Mouse (Mus musculus): ENCODE results near the gene Olfr1420. TPM values are rescaled to one million over a fixed set of nuclear protein-coding genes. Genes with fewer than 3 reads are reported as not detected.

The Olfr1420 gene
- polyA plus RNA-seq (2014; fragmentation: Nextera tagmentation; extraction: Ambion mirVana): 0.05 TPM in 1 of 2 replicates, not detected in the other

- Histone ChIP-seq H3K4me1 (ENCODE audit: insufficient read depth) (no peaks in the 10 kb centered on the region), H3K9ac (no peak within 1 kb of the TSS)
- TF ChIP-seq CTCF (IDR thresholded peaks at IDR 0.05; ENCODE audit: low read depth): no peak
Observed at GRCm38 (mm10) chr19:11886265-11886664, at the start of gene Olfr1420. TSS of gene Olfr1420 (plus strand) at chr19:11886565.

GRCm38 (mm10) chr19:11839119-11839518 lies 47.2 kb upstream of the Olfr1420 start, which contains the start of gene Olfr1417:
TSS of gene Olfr1417 (minus strand) at chr19:11839219.
- Histone ChIP-seq H3K27me3 (ENCODE audit: insufficient read depth, low read length) (no peaks in the 10 kb centered on the region), H3K36me3 (ENCODE audit: insufficient read depth) (no peaks in the 10 kb centered on the region), H3K4me1 (ENCODE audit: insufficient read depth) (no peaks in the 10 kb centered on the region), H3K4me2 (no peak within 1 kb of the TSS), H3K4me3 (ENCODE audit: low read depth, low read length) (no peak within 1 kb of the TSS), H3K27ac (ENCODE audit: low read depth) (no peak within 1 kb of the TSS), H3K9me3 (ENCODE audit: low read depth, low read length) (no peaks in the 10 kb centered on the region), H3K9ac (no peak within 1 kb of the TSS)
- ATAC-seq (ENCODE audit: insufficient read depth) (no peak), DNase-seq (no peak)
- no peak for TF ChIP-seq CTCF (IDR thresholded peaks at IDR 0.05; ENCODE audit: low read depth)
- 83% methylated on average over 4 of the region's 4 CpGs for WGBS

More at GRCm38 (mm10) chr19:11886265-11886664, at the start of gene Olfr1420:
- H3K27ac ChIP-seq (ENCODE audit: low read depth): no peak within 1 kb of the TSS
- no peaks in the 10 kb centered on the region for H3K36me3 ChIP-seq (ENCODE audit: insufficient read depth)
- DNase-seq (no peak), ATAC-seq (ENCODE audit: insufficient read depth) (no peak)
- WGBS: 31% methylated on average over 1 of the region's 1 CpGs
- H3K4me3 ChIP-seq (ENCODE audit: low read depth, low read length): no peak within 1 kb of the TSS
- no peaks in the 10 kb centered on the region for H3K27me3 ChIP-seq (ENCODE audit: insufficient read depth, low read length)
- no peaks in the 10 kb centered on the region for H3K9me3 ChIP-seq (ENCODE audit: low read depth, low read length)
- H3K4me2 ChIP-seq: no peak within 1 kb of the TSS

- TF ChIP-seq CTCF (IDR thresholded peaks at IDR 0.05; ENCODE audit: low read depth): no peak
- ATAC-seq (ENCODE audit: insufficient read depth): no peak
- 75% methylated on average over 4 of the region's 4 CpGs for WGBS
Observed at GRCm38 (mm10) chr19:11846333-11846732, 40.0 kb upstream of the Olfr1420 start.

DNA sequence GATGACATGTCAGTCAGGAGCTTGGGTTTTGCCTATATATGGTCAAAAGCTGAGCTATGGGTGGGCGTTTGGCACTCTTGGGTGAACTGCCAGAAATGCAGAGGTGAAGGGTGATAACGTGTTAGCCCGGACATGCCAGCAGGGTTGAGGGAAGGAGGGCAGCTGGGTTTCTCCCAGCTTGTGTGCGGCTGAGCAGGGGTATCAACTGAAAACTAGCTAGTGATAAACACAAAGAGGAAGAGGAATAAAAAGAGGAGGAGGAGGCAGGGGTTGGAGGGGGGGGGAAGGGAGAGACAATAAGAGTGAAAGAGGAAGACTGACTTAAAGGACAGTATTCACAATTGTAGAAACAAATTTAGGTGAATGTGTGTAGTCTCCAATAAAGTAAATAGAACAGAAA lies 33.7 kb upstream of the Olfr1420 start:
- DNase-seq (no peak), ATAC-seq (ENCODE audit: insufficient read depth) (no peak)
- TF ChIP-seq CTCF (IDR thresholded peaks at IDR 0.05; ENCODE audit: low read depth): no peak
- no peak overlapping the region for H3K9ac ChIP-seq
- no peaks in the 10 kb centered on the region for H3K9me3 ChIP-seq (ENCODE audit: low read depth, low read length)
- no peaks in the 10 kb centered on the region for H3K36me3 ChIP-seq (ENCODE audit: insufficient read depth)
- no peaks in the 10 kb centered on the region for H3K27me3 ChIP-seq (ENCODE audit: insufficient read depth, low read length)
- no peak overlapping the region for H3K4me2 ChIP-seq
- H3K27ac ChIP-seq (ENCODE audit: low read depth): no peak overlapping the region
- WGBS: 41% methylated on average over 4 of the region's 4 CpGs
- H3K4me3 ChIP-seq (ENCODE audit: low read depth, low read length): no peak overlapping the region
- H3K4me1 ChIP-seq (ENCODE audit: insufficient read depth): no peaks in the 10 kb centered on the region

More at GRCm38 (mm10) chr19:11846333-11846732, 40.0 kb upstream of the Olfr1420 start:
- Histone ChIP-seq H3K36me3 (ENCODE audit: insufficient read depth) (no peaks in the 10 kb centered on the region), H3K27me3 (ENCODE audit: insufficient read depth, low read length) (no peaks in the 10 kb centered on the region), H3K9me3 (ENCODE audit: low read depth, low read length) (no peaks in the 10 kb centered on the region), H3K4me3 (ENCODE audit: low read depth, low read length) (no peak overlapping the region), H3K4me2 (no peak overlapping the region), H3K4me1 (ENCODE audit: insufficient read depth) (no peaks in the 10 kb centered on the region), H3K27ac (ENCODE audit: low read depth) (no peak overlapping the region), H3K9ac (no peak overlapping the region)
- no peak for DNase-seq

GRCm38 (mm10) chr19:11854821-11855220 lies 31.5 kb upstream of the Olfr1420 start:
- ATAC-seq (ENCODE audit: insufficient read depth): no peak
- no peak overlapping the region for H3K27ac ChIP-seq (ENCODE audit: low read depth)
- no peak for DNase-seq
- no peak for TF ChIP-seq CTCF (IDR thresholded peaks at IDR 0.05; ENCODE audit: low read depth)
- H3K9ac ChIP-seq: no peak overlapping the region
- 83% methylated on average over 2 of the region's 2 CpGs for WGBS
- H3K4me1 ChIP-seq (ENCODE audit: insufficient read depth): no peaks in the 10 kb centered on the region
- H3K4me3 ChIP-seq (ENCODE audit: low read depth, low read length): no peak overlapping the region
- no peaks in the 10 kb centered on the region for H3K9me3 ChIP-seq (ENCODE audit: low read depth, low read length)
- no peak overlapping the region for H3K4me2 ChIP-seq
- H3K36me3 ChIP-seq (ENCODE audit: insufficient read depth): no peaks in the 10 kb centered on the region
- H3K27me3 ChIP-seq (ENCODE audit: insufficient read depth, low read length): no peaks in the 10 kb centered on the region

- H3K27me3 ChIP-seq (ENCODE audit: insufficient read depth, low read length): no peaks in the 10 kb centered on the region
- no peak for TF ChIP-seq CTCF (IDR thresholded peaks at IDR 0.05; ENCODE audit: low read depth)
- WGBS: 70% methylated on average over 6 of the region's 6 CpGs
- no peak overlapping the region for H3K4me2 ChIP-seq
- no peaks in the 10 kb centered on the region for H3K4me1 ChIP-seq (ENCODE audit: insufficient read depth)
- H3K4me3 ChIP-seq (ENCODE audit: low read depth, low read length): no peak overlapping the region
- DNase-seq: no peak
- H3K27ac ChIP-seq (ENCODE audit: low read depth): no peak overlapping the region
- ATAC-seq (ENCODE audit: insufficient read depth): no peak
- no peaks in the 10 kb centered on the region for H3K9me3 ChIP-seq (ENCODE audit: low read depth, low read length)
- no peaks in the 10 kb centered on the region for H3K36me3 ChIP-seq (ENCODE audit: insufficient read depth)
- H3K9ac ChIP-seq: no peak overlapping the region
Observed at GRCm38 (mm10) chr19:11856506-11856905, 29.9 kb upstream of the Olfr1420 start.

GRCm38 (mm10) chr19:11860966-11861365 lies 25.4 kb upstream of the Olfr1420 start, which contains the start of gene Olfr1418:
TSS of gene Olfr1418 (minus strand) at chr19:11861066.
- no peak within 1 kb of the TSS for H3K9ac ChIP-seq
- WGBS: 89% methylated on average over 1 of the region's 1 CpGs
- H3K36me3 ChIP-seq (ENCODE audit: insufficient read depth): no peaks in the 10 kb centered on the region
- no peak for TF ChIP-seq CTCF (IDR thresholded peaks at IDR 0.05; ENCODE audit: low read depth)
- H3K4me1 ChIP-seq (ENCODE audit: insufficient read depth): no peaks in the 10 kb centered on the region
- H3K9me3 ChIP-seq (ENCODE audit: low read depth, low read length): no peaks in the 10 kb centered on the region
- no peak within 1 kb of the TSS for H3K27ac ChIP-seq (ENCODE audit: low read depth)
- H3K4me3 ChIP-seq (ENCODE audit: low read depth, low read length): no peak within 1 kb of the TSS
- no peaks in the 10 kb centered on the region for H3K27me3 ChIP-seq (ENCODE audit: insufficient read depth, low read length)
- H3K4me2 ChIP-seq: no peak within 1 kb of the TSS
- DNase-seq (no peak), ATAC-seq (ENCODE audit: insufficient read depth) (no peak)
